Mouse (Mus musculus) bone marrow, adult 2 months (tissue): Measurements from ENCODE around the gene Med29. TPM values are rescaled to one million over a fixed set of nuclear protein-coding genes. Genes with fewer than 3 reads are reported as not detected.

Experiments
- H3K27ac ChIP-seq: fragments of 200-500 bp; 2 replicates; pipeline ENCODE4 v1.5.1; 2012; ENCODE audit warnings: low read depth, mild to moderate bottlenecking, control low read depth, inconsistent platforms, low read length; ENCODE audit not compliant: control insufficient read depth, poor library complexity, insufficient read depth
- H3K4me1 ChIP-seq: fragments of 200-500 bp; 2 replicates; pipeline ENCODE4 v1.6.1; 2011; ENCODE audit warnings: low read length; ENCODE audit not compliant: control insufficient read depth, insufficient read depth
- H3K4me3 ChIP-seq: fragments of 200-500 bp; replicated peaks from 2 replicates; pipeline ENCODE3; 2011; ENCODE audit warnings: mild to moderate bottlenecking, low read depth, low read length, control low read depth; ENCODE audit not compliant: control insufficient read depth
- CTCF ChIP-seq: fragments of 200-500 bp; IDR thresholded peaks from 2 replicates; pipeline ENCODE4 v1.5.1; 2011; ENCODE audit warnings: low read length, control low read depth; ENCODE audit not compliant: control insufficient read depth, insufficient read depth
- POLR2A ChIP-seq: fragments of 200-500 bp; IDR thresholded peaks from 2 replicates; pipeline ENCODE4 v1.6.1; 2011; ENCODE audit warnings: low read depth, mild to moderate bottlenecking, control low read depth, low read length, borderline replicate concordance; ENCODE audit not compliant: control insufficient read depth
- WGBS: fragments of 180-500 bp; shearing (Covaris S2); methylation state at CpG from one replicate; pipeline ENCODE4 v1.1.7; 2018; 5-methylcytosine and 5-hydroxymethylcytosine counted together
- polyA plus RNA-seq: library from polyadenylated mRNA; stranded (reverse); fragments of >200 nt; gene quantifications from 2 replicates; pipeline ENCODE4 v1.2.4, GENCODE M21; 2011; ENCODE audit warnings: low replicate concordance; ENCODE audit not compliant: missing spikeins, insufficient read depth, insufficient read length

The Med29 gene
- polyA plus RNA-seq, 1 experiment, result 24.2 TPM

DNA sequence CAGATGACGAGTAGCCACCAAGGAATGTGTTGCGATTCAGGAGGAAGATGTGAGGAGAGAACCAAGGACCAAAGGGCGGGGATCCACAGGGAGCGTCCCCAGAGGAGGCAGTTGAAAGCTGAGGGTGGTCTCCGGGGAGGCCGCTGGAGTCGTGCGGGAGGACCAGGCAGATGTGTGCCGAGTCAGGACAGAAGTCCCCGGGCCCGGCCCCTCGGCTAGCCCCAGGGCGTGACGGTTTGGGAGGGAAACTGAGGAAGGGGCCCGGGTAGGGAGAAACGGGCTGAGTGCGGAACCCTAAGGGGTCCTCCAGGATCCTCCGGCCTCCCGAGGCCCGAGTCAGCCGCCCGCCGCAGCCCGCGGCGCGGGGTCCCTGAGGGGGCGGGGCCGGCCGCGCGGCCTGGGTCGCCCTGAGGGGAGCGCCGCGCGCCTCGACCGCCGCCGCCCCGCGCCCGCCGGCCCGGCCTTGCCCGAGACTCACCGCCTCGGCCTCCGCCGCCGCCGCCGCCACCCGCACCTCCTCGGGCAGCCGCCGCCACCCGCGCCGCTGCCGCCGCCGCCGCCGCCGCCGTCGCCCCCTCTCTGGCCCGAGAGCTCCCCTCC is 43.3 kb upstream of the Med29 start:
- WGBS, result 13% methylated on average over 68 of the region's 70 CpGs
- peak overlapping the region; percentile 37; the same call in 1 of the 2 replicates for H3K27ac ChIP-seq

GRCm38 (mm10) chr7:28432252-28432651 is 39.7 kb upstream of the Med29 start:
- Histone ChIP-seq H3K4me3 (no peak overlapping the region), H3K4me1 (peaks cover 5% of the 10 kb centered on the region; the same call in 1 of the 2 replicates), H3K27ac (no peak overlapping the region)
- WGBS, result 79% methylated on average over 2 of the region's 2 CpGs
- TF ChIP-seq POLR2A (no peak), CTCF (no peak)

More for the DNA sequence above, 43.3 kb upstream of the Med29 start:
- Histone ChIP-seq H3K4me1 (peaks cover 3% of the 10 kb centered on the region; the same call in 1 of the 2 replicates), H3K4me3 (peak overlapping the region; percentile 58)
- no peak for TF ChIP-seq CTCF
- TF ChIP-seq POLR2A, result no peak

GRCm38 (mm10) chr7:28430512-28430911 is 38.0 kb upstream of the Med29 start:
- H3K4me3 ChIP-seq, result no peak overlapping the region
- no peak overlapping the region for H3K27ac ChIP-seq
- no peak for TF ChIP-seq CTCF
- TF ChIP-seq POLR2A, result no peak
- 16% methylated on average over 1 of the region's 1 CpGs for WGBS
- peaks cover 5% of the 10 kb centered on the region; the same call in 1 of the 2 replicates for H3K4me1 ChIP-seq

- Histone ChIP-seq H3K27ac (no peak overlapping the region), H3K4me3 (no peak overlapping the region), H3K4me1 (peaks cover 2% of the 10 kb centered on the region; the same call in 1 of the 2 replicates)
- TF ChIP-seq CTCF (no peak), POLR2A (no peak)
These were observed 35.2 kb upstream of the Med29 start for GRCm38 (mm10) chr7:28427738-28428137.

- no peak overlapping the region for H3K27ac ChIP-seq
- 83% methylated on average over 1 of the region's 1 CpGs for WGBS
- TF ChIP-seq POLR2A (no peak), CTCF (no peak)
- no peaks in the 10 kb centered on the region; the same call in 1 of the 2 replicates for H3K4me1 ChIP-seq
- H3K4me3 ChIP-seq, result no peak overlapping the region
These were observed 30.5 kb upstream of the Med29 start for GRCm38 (mm10) chr7:28423018-28423417.

GRCm38 (mm10) chr7:28419416-28419815 is 26.9 kb upstream of the Med29 start:
- Histone ChIP-seq H3K27ac (no peak overlapping the region), H3K4me1 (no peaks in the 10 kb centered on the region; the same call in 1 of the 2 replicates), H3K4me3 (no peak overlapping the region)
- 92% methylated on average over 2 of the region's 2 CpGs for WGBS
- no peak for TF ChIP-seq POLR2A
- no peak for TF ChIP-seq CTCF

DNA sequence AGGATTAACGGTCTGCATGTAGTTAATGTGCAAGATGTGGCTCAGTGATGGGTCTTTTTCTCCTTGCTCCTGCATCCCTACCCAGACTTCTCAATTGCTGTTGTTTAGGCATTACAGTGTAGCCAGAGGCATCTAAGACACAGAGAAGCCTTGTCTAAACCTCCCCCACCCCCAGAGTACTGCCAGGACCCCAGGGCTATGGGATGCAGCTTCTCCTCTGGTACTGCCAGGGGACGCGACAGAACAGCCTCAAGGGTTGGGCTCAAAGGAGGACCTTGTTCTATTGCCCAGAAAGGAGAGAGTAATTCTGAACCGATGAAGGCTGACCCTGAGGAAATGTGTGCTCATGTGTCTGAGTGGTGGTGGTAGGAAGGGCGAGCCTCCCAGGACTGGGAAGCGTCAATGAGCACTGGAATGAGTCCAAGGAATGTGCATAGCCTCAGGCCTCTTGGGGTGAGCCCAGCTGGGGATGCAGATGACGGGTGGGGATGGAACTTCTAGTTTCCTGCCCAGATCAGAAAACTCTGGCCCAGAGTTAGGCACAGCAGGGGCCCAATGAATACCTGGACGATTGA is 25.7 kb upstream of the Med29 start:
- no peak for TF ChIP-seq CTCF
- Histone ChIP-seq H3K27ac (no peak overlapping the region), H3K4me3 (no peak overlapping the region), H3K4me1 (no peaks in the 10 kb centered on the region; the same call in 1 of the 2 replicates)
- 88% methylated on average over 8 of the region's 8 CpGs for WGBS

- H3K4me3 ChIP-seq, result no peak overlapping the region
- no peak for TF ChIP-seq CTCF
- TF ChIP-seq POLR2A, result no peak
- H3K27ac ChIP-seq, result no peak overlapping the region
- H3K4me1 ChIP-seq, result no peaks in the 10 kb centered on the region; the same call in 1 of the 2 replicates
These were observed 24.9 kb upstream of the Med29 start for GRCm38 (mm10) chr7:28417368-28417767.

GRCm38 (mm10) chr7:28412826-28413225 is 20.3 kb upstream of the Med29 start:
- H3K27ac ChIP-seq, result no peak overlapping the region
- no peak overlapping the region for H3K4me3 ChIP-seq
- H3K4me1 ChIP-seq, result no peaks in the 10 kb centered on the region; the same call in 1 of the 2 replicates
- WGBS, result 60% methylated on average over 4 of the region's 4 CpGs
- no peak for TF ChIP-seq POLR2A
- peak; percentile 11; the same call in 1 of the 2 replicates for TF ChIP-seq CTCF
